Mouse (Mus musculus) cerebellum, adult 11 months (tissue): ENCODE measurements at regions not wholly inside any gene's neighbourhood (a gene's known extent, or its start where the extent isn't known, plus 50 kb on each side); places are given as distances from the start of the nearest gene placed in this dataset.
A peak's percentile ranks its signal among the peaks of the same experiment; 100 is the strongest.

Source experiments
- DNase-seq: peaks from one replicate; pipeline ENCODE4 v3.0.0; 2022

- DNase-seq: no peak
Measured at GRCm38 (mm10) chr6:107894296-107895090, 170.4 kb upstream of the Setmar start.

- DNase-seq: no peak
Measured at GRCm38 (mm10) chr6:107910576-107910975, 154.3 kb upstream of the Setmar start.

- DNase-seq: no peak
Measured at GRCm38 (mm10) chr6:107911387-107911786, 153.5 kb upstream of the Setmar start.

- no peak for DNase-seq
Measured at GRCm38 (mm10) chr6:107923528-107924199, 141.2 kb upstream of the Setmar start.

GRCm38 (mm10) chr6:107924200-107924735 lies 140.6 kb upstream of the Setmar start:
- DNase-seq: no peak

GRCm38 (mm10) chr6:107930439-107931173 lies 134.2 kb upstream of the Setmar start:
- DNase-seq: no peak

GRCm38 (mm10) chr6:107931174-107931557 lies 133.7 kb upstream of the Setmar start:
- DNase-seq: no peak

GRCm38 (mm10) chr6:107936075-107936635 lies 128.7 kb upstream of the Setmar start:
- no peak for DNase-seq

GRCm38 (mm10) chr6:107968694-107969093 lies 96.2 kb upstream of the Setmar start:
- DNase-seq: no peak

- peak; percentile 70 for DNase-seq
Measured at GRCm38 (mm10) chr6:107998921-107999690, 65.7 kb upstream of the Setmar start.

- no peak for DNase-seq
Measured at GRCm38 (mm10) chr6:108003231-108003630, 61.6 kb upstream of the Setmar start.

GRCm38 (mm10) chr6:108008323-108008722 lies 56.5 kb upstream of the Setmar start:
- DNase-seq: no peak
